Mouse (Mus musculus): ENCODE data around the gene Frmd4a.

DNA sequence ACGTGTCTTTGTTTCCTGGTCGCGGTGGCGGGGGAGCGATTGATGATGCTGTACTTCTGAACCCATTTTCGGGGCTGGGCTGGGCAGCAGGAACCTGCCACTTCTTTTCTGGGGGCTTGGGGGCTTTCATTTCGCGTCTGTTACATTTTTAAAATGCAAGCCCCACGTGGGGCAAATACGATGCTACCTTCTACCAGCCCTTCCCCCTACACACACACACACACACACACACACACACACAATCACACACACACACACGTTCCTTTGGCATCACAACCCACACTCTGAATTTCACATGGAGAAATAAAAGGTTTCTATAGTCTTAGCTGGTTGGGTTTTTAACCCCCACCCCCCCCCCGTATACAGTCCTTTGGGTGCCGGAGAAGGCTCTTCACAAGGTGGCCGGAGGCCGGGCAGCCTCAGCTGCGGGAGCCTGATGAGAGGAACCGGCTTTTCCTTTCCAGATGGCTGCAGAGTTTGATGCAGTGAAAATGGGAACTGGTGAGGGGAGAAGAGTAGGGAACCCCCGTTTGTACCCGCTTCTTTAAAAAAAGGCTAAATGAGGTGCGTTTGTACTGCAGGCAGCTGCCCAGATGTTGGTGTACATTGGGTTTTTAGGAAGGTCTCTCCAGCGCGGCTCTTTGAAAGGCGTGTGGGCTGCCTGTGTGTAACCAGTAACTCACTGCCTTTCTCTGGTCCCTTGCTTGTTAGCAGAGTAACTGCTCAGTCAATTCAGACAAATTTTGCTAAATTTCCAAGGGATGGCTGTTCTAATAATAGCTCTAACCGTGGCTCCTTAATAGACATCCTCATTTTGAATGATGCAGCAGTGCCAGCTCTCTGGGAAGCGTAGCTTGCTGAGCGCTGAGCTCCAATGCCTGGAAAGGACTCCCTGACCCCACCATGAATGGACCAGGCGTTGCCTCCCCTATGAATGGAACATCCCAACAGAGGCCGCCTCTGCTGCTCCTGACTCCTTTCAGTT, 384.4 kb downstream of the Frmd4a start:
- no peak for TF ChIP-seq CTCF (IDR thresholded peaks at IDR 0.05; ENCODE audit: control insufficient read depth, insufficient read depth, low read length)
- TF ChIP-seq POLR2A (IDR thresholded peaks at IDR 0.05; ENCODE audit: borderline replicate concordance, control insufficient read depth, low read depth, low read length) = no peak

Measured in bone marrow, adult 2 months (tissue).